Mouse (Mus musculus): ENCODE measurements around the gene Magi2.
"Not testable (repeated sequence)": the region's sequence is repeated elsewhere in the genome, so short reads cannot be mapped to it uniquely, and the experiment has no call there.

The Magi2 gene

GRCm38 (mm10) chr5:20676193-20676871 lies 1449.5 kb downstream of the Magi2 start:
- DNase-seq: no peak

- DNase-seq: no peak
Observed at GRCm38 (mm10) chr5:20677246-20677645, 1450.4 kb downstream of the Magi2 start.

- DNase-seq: no peak
Observed at GRCm38 (mm10) chr5:20678573-20678972, 1451.7 kb downstream of the Magi2 start.

GRCm38 (mm10) chr5:20679920-20680319 lies 1453.1 kb downstream of the Magi2 start:
- DNase-seq: no peak

- no peak for DNase-seq
Observed at GRCm38 (mm10) chr5:20680833-20681530, 1454.1 kb downstream of the Magi2 start.

- DNase-seq: no peak
Observed at GRCm38 (mm10) chr5:20681660-20682059, 1454.8 kb downstream of the Magi2 start.

GRCm38 (mm10) chr5:20682208-20682607 lies 1455.4 kb downstream of the Magi2 start:
- no peak for DNase-seq

- DNase-seq: no peak
Observed at GRCm38 (mm10) chr5:20684112-20684511, 1457.3 kb downstream of the Magi2 start.

GRCm38 (mm10) chr5:20692230-20692629 lies 1465.4 kb downstream of the Magi2 start:
- no peak for DNase-seq

GRCm38 (mm10) chr5:20699116-20699515 lies 1472.3 kb downstream of the Magi2 start:
- no peak for DNase-seq

- peak; percentile 79 for DNase-seq
Observed at GRCm38 (mm10) chr5:20701483-20702421, 1474.9 kb downstream of the Magi2 start.

GRCm38 (mm10) chr5:20702480-20703303 lies 1475.9 kb downstream of the Magi2 start:
- DNase-seq: no peak

GRCm38 (mm10) chr5:20703304-20703700 lies 1476.5 kb downstream of the Magi2 start:
- no peak for DNase-seq

- DNase-seq: no peak
Observed at GRCm38 (mm10) chr5:20703971-20704575, 1477.2 kb downstream of the Magi2 start.

GRCm38 (mm10) chr5:20704886-20705285 lies 1478.0 kb downstream of the Magi2 start:
- no peak for DNase-seq

- not testable (repeated sequence) for DNase-seq
Observed at GRCm38 (mm10) chr5:20706322-20707282, 1479.8 kb downstream of the Magi2 start.

- not testable (repeated sequence) for DNase-seq
Observed at GRCm38 (mm10) chr5:20710845-20711244, 1484.0 kb downstream of the Magi2 start.

GRCm38 (mm10) chr5:20714619-20715018 lies 1487.8 kb downstream of the Magi2 start:
- DNase-seq: not testable (repeated sequence)

GRCm38 (mm10) chr5:20715980-20716379 lies 1489.1 kb downstream of the Magi2 start:
- not testable (repeated sequence) for DNase-seq

GRCm38 (mm10) chr5:20720201-20720900 lies 1493.5 kb downstream of the Magi2 start:
- no peak for DNase-seq
